Mouse (Mus musculus): Measurements from ENCODE around the gene Sec24a. TPM values are rescaled to one million over a fixed set of nuclear protein-coding genes. Genes with fewer than 3 reads are reported as not detected.

The Sec24a gene
- polyA plus RNA-seq, 1 experiment from 2014 or later = 10.5 TPM

DNA sequence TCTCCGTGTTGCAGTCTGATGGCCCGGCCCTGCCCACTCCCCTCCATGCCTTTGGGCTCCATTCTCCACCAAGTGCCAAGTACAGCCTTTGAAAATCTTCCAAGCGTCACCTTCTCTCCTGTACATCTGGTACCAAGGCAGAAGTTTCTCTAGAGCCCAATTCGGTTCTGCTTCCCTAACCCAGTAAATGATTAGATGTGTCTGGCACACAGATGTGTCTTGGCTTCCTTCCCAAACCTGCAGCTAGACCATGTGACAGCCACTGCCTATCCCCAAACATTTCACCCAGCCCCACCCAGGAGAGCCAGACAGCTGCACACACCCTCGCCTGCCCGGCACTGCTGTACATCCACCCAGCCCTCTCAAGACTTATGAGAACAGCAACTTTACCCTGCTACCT, 104.7 kb downstream of the Sec24a start:
- WGBS = 24% methylated on average over 6 of the region's 6 CpGs
- ATAC-seq (peak; percentile 82), DNase-seq (ENCODE audit: low spot score) (peak; percentile 73)
- H3K36me3 ChIP-seq (ENCODE audit: insufficient read depth, low read length) = no peaks in the 10 kb centered on the region
- no peaks in the 10 kb centered on the region; the same call in 1 of the 2 replicates for H3K4me1 ChIP-seq (ENCODE audit: insufficient read depth, low read depth, low read length)
- H3K27me3 ChIP-seq (replicated peaks; ENCODE audit: insufficient read depth, low read length) = no peaks in the 10 kb centered on the region
- H3K9ac ChIP-seq (replicated peaks; ENCODE audit: low read depth) = no peak overlapping the region
- H3K27ac ChIP-seq (ENCODE audit: low read length) = 0 out of 2 replicates have a peak overlapping the region, but pooled peaks have one; percentile 40
- H3K4me3 ChIP-seq (ENCODE audit: low read depth, low read length) = no peak overlapping the region
- H3K9me3 ChIP-seq (ENCODE audit: low read length) = no peaks in the 10 kb centered on the region
- TF ChIP-seq CTCF (IDR thresholded peaks at IDR 0.05) = no peak
- no peak for TF ChIP-seq EP300 (IDR thresholded peaks at IDR 0.05)
- no peak overlapping the region for H3K4me2 ChIP-seq (replicated peaks; ENCODE audit: low read depth, low read length)

DNA sequence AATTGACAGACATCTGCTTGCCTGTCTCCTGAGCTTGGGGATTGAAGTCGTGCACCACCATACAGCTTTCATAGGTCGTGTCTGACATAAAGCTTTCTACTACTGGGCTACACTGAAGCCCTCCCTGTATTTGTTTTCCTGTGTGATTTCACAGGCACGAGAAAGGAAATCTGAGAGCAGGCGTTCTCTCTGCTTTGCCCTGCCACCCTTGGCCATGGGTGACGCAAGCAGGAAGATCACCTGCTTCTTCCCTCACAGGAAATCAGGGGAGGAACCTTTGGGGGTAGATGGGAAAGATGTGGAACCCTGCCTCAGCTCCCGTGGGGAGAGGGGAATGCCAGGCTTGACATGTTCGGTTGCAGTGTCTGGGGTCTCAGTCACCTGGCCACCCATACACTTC, 105.1 kb downstream of the Sec24a start:
- TF ChIP-seq CTCF (IDR thresholded peaks at IDR 0.05) = no peak
- TF ChIP-seq EP300 (IDR thresholded peaks at IDR 0.05) = no peak
- Histone ChIP-seq H3K4me3 (ENCODE audit: low read depth, low read length) (no peak overlapping the region), H3K27ac (ENCODE audit: low read length) (peak overlapping the region; percentile 40; the same call in 1 of the 2 replicates), H3K4me2 (replicated peaks; ENCODE audit: low read depth, low read length) (no peak overlapping the region), H3K4me1 (ENCODE audit: insufficient read depth, low read depth, low read length) (no peaks in the 10 kb centered on the region; the same call in 1 of the 2 replicates), H3K9ac (replicated peaks; ENCODE audit: low read depth) (no peak overlapping the region), H3K9me3 (ENCODE audit: low read length) (no peaks in the 10 kb centered on the region), H3K27me3 (replicated peaks; ENCODE audit: insufficient read depth, low read length) (no peaks in the 10 kb centered on the region), H3K36me3 (ENCODE audit: insufficient read depth, low read length) (no peaks in the 10 kb centered on the region)
- WGBS = 32% methylated on average over 7 of the region's 7 CpGs
- peak; percentile 14; the same call in 1 of the 2 replicates for ATAC-seq
- DNase-seq (ENCODE audit: low spot score) = no peak

DNA sequence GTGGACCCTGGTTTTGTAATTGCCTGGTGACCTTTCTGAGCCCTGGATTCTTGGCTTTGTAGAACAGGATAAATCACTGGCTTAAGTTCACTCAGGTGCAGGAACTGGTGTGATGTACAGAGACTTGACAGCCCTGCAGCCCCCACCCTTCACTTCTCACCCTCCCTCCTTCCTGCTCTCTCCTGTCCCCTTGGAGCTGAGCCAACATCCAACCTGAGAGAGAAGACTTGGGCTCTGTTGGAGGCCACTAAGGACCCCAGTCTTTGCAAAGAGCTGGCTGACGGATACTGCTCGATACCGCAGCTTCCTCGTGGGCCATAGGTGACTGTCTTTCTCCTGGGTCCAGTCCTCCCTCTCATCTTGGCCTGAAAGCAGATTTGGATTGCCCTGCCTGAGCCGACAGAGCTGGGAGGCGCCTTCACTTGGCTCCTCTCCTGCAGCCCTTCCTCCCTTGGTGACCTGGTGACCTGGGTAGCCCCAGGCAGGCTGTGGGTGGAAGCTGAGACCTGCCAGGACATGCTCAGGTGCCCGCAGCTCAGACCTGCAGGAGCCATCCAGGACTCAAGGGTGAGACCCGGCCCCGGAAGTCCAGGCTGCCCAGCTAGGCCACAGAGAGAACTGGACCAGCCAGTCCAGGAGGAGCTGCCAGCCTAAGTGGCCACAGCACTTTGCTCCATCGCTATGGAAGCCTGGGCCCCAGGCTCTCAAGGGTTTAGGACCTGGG, 106.5 kb downstream of the Sec24a start:
- peak overlapping the region; percentile 29; the same call in 1 of the 2 replicates for H3K27ac ChIP-seq (ENCODE audit: low read length)
- WGBS = 54% methylated on average over 10 of the region's 10 CpGs

DNA sequence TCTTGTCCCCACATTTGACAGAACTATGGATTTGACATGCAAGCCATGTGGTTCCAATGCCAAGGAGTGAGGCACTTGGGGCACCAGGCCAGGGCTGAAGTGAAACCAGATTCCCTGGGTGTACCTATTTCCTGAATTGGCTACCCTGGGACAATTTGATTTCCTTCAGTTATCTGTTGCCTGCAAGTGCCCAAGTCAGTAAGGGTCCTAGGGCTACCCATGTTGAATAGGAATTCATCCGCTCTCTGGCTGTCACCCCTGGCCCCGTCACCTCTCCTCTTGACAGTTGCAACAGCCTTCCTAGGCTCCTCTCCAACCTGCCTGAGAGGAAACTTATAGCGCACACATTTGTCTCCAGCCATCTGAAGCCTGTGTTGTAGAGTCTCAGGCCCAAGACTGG, 108.5 kb downstream of the Sec24a start:
- no peak for ATAC-seq
- H3K27me3 ChIP-seq (replicated peaks; ENCODE audit: insufficient read depth, low read length) = no peaks in the 10 kb centered on the region
- no peaks in the 10 kb centered on the region for H3K9me3 ChIP-seq (ENCODE audit: low read length)
- H3K27ac ChIP-seq (ENCODE audit: low read length) = no peak overlapping the region
- H3K4me1 ChIP-seq (ENCODE audit: insufficient read depth, low read depth, low read length) = no peaks in the 10 kb centered on the region; the same call in 1 of the 2 replicates
- DNase-seq (ENCODE audit: low spot score) = no peak
- H3K4me2 ChIP-seq (replicated peaks; ENCODE audit: low read depth, low read length) = no peak overlapping the region
- 89% methylated on average over 3 of the region's 3 CpGs for WGBS
- no peak overlapping the region for H3K4me3 ChIP-seq (ENCODE audit: low read depth, low read length)
- H3K36me3 ChIP-seq (ENCODE audit: insufficient read depth, low read length) = no peaks in the 10 kb centered on the region
- TF ChIP-seq CTCF (IDR thresholded peaks at IDR 0.05) (no peak), EP300 (IDR thresholded peaks at IDR 0.05) (no peak)
- H3K9ac ChIP-seq (replicated peaks; ENCODE audit: low read depth) = no peak overlapping the region

More for the DNA sequence above, 106.5 kb downstream of the Sec24a start:
- DNase-seq (ENCODE audit: low spot score) (no peak), ATAC-seq (peak; percentile 54)
- Histone ChIP-seq H3K4me2 (replicated peaks; ENCODE audit: low read depth, low read length) (no peak overlapping the region), H3K4me1 (ENCODE audit: insufficient read depth, low read depth, low read length) (no peaks in the 10 kb centered on the region; the same call in 1 of the 2 replicates), H3K27me3 (replicated peaks; ENCODE audit: insufficient read depth, low read length) (no peaks in the 10 kb centered on the region), H3K9me3 (ENCODE audit: low read length) (no peaks in the 10 kb centered on the region), H3K4me3 (ENCODE audit: low read depth, low read length) (no peak overlapping the region), H3K36me3 (ENCODE audit: insufficient read depth, low read length) (no peaks in the 10 kb centered on the region), H3K9ac (replicated peaks; ENCODE audit: low read depth) (no peak overlapping the region)
- TF ChIP-seq CTCF (IDR thresholded peaks at IDR 0.05) = no peak
- TF ChIP-seq EP300 (IDR thresholded peaks at IDR 0.05) = no peak

DNA sequence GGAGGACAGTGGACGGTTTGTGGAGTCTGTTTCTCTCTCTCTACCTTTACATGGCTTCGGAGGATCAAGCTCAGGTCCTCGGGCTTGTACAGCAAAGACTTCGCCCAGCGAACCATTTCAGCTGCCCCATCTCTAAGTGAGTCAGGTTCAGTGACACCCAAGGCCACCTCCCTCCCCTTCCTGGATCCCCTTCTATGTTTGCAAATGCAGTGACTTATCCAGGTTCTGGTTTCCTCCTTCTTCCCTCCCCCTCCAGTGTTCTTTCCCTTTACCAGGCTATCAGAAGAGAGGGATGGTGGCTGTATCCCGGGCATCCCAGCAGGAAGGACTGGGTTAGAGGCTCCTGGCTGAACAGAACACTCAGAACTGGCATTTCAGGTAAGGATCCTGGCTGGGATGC, 109.7 kb downstream of the Sec24a start:
- ATAC-seq = no peak
- Histone ChIP-seq H3K4me2 (replicated peaks; ENCODE audit: low read depth, low read length) (no peak overlapping the region), H3K27ac (ENCODE audit: low read length) (no peak overlapping the region), H3K36me3 (ENCODE audit: insufficient read depth, low read length) (no peaks in the 10 kb centered on the region), H3K4me1 (ENCODE audit: insufficient read depth, low read depth, low read length) (no peaks in the 10 kb centered on the region; the same call in 1 of the 2 replicates), H3K9me3 (ENCODE audit: low read length) (no peaks in the 10 kb centered on the region), H3K27me3 (replicated peaks; ENCODE audit: insufficient read depth, low read length) (no peaks in the 10 kb centered on the region), H3K9ac (replicated peaks; ENCODE audit: low read depth) (no peak overlapping the region), H3K4me3 (ENCODE audit: low read depth, low read length) (no peak overlapping the region)
- TF ChIP-seq EP300 (IDR thresholded peaks at IDR 0.05) = no peak
- TF ChIP-seq CTCF (IDR thresholded peaks at IDR 0.05) = no peak
- 78% methylated on average over 6 of the region's 6 CpGs for WGBS
- DNase-seq (ENCODE audit: low spot score) = no peak

DNA sequence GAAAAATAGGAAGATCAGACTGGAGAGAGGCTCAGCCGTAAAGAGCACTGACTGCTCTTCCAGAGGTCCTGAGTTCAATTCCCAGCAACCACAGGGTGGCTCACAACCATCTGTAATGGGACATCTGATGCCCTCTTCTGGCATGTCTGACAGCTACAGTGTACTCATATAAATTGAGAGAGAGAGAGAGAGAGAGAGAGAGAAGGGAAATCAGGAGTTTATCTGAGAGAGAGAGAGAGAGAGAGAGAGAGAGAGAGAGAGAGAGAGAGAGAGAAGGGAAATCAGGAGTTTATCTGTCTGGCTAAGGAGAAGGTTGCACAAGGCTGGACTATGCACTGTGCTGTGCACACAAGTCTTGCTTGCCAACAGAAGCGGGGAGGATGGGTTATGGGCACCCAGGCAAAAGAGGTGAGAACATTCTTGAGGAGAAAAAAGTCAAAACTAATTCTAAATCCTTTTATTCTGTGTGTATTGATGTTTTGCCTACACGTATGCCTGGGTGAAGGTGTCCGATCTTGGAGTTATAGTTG, 110.5 kb downstream of the Sec24a start:
- Histone ChIP-seq H3K27me3 (replicated peaks; ENCODE audit: insufficient read depth, low read length) (no peaks in the 10 kb centered on the region), H3K36me3 (ENCODE audit: insufficient read depth, low read length) (no peaks in the 10 kb centered on the region), H3K9me3 (ENCODE audit: low read length) (no peaks in the 10 kb centered on the region), H3K4me2 (replicated peaks; ENCODE audit: low read depth, low read length) (no peak overlapping the region), H3K9ac (replicated peaks; ENCODE audit: low read depth) (no peak overlapping the region), H3K4me1 (ENCODE audit: insufficient read depth, low read depth, low read length) (no peaks in the 10 kb centered on the region), H3K27ac (ENCODE audit: low read length) (no peak overlapping the region), H3K4me3 (ENCODE audit: low read depth, low read length) (no peak overlapping the region)
- TF ChIP-seq CTCF (IDR thresholded peaks at IDR 0.05) = no peak
- no peak for TF ChIP-seq EP300 (IDR thresholded peaks at IDR 0.05)
- DNase-seq (ENCODE audit: low spot score) (no peak), ATAC-seq (no peak)
- WGBS = 97% methylated on average over 4 of the region's 4 CpGs

Data from lung, postnatal 0 days (tissue).